Mouse (Mus musculus): ENCODE measurements around the gene Atp2b1. TPM values are rescaled to one million over a fixed set of nuclear protein-coding genes. Genes with fewer than 3 reads are reported as not detected.
A peak's percentile ranks its signal among the peaks of the same experiment; 100 is the strongest.

The Atp2b1 gene
- total and polyA plus RNA-seq, 2 experiments from 2014 or later: 203 to 319 TPM

GRCm38 (mm10) chr10:98916011-98916780 lies 2.0 kb downstream of the Atp2b1 start:
- Histone ChIP-seq H3K4me2 (ENCODE audit: low read depth) (peak overlapping the region; percentile 84), H3K27ac (ENCODE audit: low read depth, low read length) (peak overlapping the region; percentile 99), H3K4me3 (ENCODE audit: low read depth, low read length) (peak overlapping the region; percentile 93), H3K27me3 (ENCODE audit: insufficient read depth, low read length) (no peaks in the 10 kb centered on the region), H3K9me3 (ENCODE audit: low read length) (no peaks in the 10 kb centered on the region), H3K4me1 (ENCODE audit: insufficient read depth) (peaks cover 10% of the 10 kb centered on the region), H3K36me3 (ENCODE audit: insufficient read depth) (no peaks in the 10 kb centered on the region), H3K9ac (peak overlapping the region; percentile 97)
- no peak for ATAC-seq
- DNase-seq: peak; percentile 34
- TF ChIP-seq CTCF (IDR thresholded peaks at IDR 0.05; ENCODE audit: low read depth): peak; percentile 16; the same call in 1 of the 2 replicates
- WGBS: 7% methylated on average over 22 of the region's 22 CpGs

- no peak for DNase-seq
- H3K27ac ChIP-seq (ENCODE audit: low read depth, low read length): no peak overlapping the region
- peak overlapping the region; percentile 97 for H3K9ac ChIP-seq
- no peaks in the 10 kb centered on the region for H3K9me3 ChIP-seq (ENCODE audit: low read length)
- peak overlapping the region; percentile 93 for H3K4me3 ChIP-seq (ENCODE audit: low read depth, low read length)
- H3K36me3 ChIP-seq (ENCODE audit: insufficient read depth): no peaks in the 10 kb centered on the region
- no peak for ATAC-seq
- TF ChIP-seq CTCF (IDR thresholded peaks at IDR 0.05; ENCODE audit: low read depth): no peak
- H3K4me2 ChIP-seq (ENCODE audit: low read depth): peak overlapping the region; percentile 84
- H3K27me3 ChIP-seq (ENCODE audit: insufficient read depth, low read length): no peaks in the 10 kb centered on the region
- WGBS: 69% methylated on average over 10 of the region's 10 CpGs
- peaks cover 10% of the 10 kb centered on the region for H3K4me1 ChIP-seq (ENCODE audit: insufficient read depth)
Measured at GRCm38 (mm10) chr10:98916781-98917340, 2.7 kb downstream of the Atp2b1 start.

DNA sequence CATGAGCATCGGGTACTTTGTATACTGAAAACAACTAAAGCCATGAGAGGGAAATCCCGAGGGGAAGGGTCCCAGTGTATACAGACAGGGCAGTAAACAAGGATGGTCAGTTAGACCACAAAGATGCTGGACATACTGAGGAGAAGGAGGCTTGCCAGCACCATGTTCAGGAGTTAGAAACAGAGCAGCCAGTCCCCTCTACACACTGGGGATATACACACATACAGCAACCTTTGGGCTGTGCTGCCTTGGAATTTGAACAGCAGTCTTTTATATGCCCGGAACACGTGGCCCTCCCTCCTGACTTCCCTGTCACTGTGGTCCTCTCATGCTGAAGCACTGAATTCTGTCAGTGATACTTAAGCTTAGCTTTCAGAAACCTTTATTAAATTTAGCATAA lies 10.9 kb downstream of the Atp2b1 start:
- Histone ChIP-seq H3K9me3 (ENCODE audit: low read length) (no peaks in the 10 kb centered on the region), H3K27ac (ENCODE audit: low read depth, low read length) (no peak overlapping the region), H3K27me3 (ENCODE audit: insufficient read depth, low read length) (no peaks in the 10 kb centered on the region), H3K4me3 (ENCODE audit: low read depth, low read length) (no peak overlapping the region), H3K36me3 (ENCODE audit: insufficient read depth) (no peaks in the 10 kb centered on the region), H3K4me2 (ENCODE audit: low read depth) (no peak overlapping the region), H3K4me1 (ENCODE audit: insufficient read depth) (no peaks in the 10 kb centered on the region), H3K9ac (no peak overlapping the region)
- DNase-seq (no peak), ATAC-seq (no peak)
- TF ChIP-seq CTCF (IDR thresholded peaks at IDR 0.05; ENCODE audit: low read depth): no peak
- 82% methylated on average over 4 of the region's 4 CpGs for WGBS

GRCm38 (mm10) chr10:98926991-98927390 lies 12.8 kb downstream of the Atp2b1 start:
- no peak overlapping the region for H3K27ac ChIP-seq (ENCODE audit: low read depth, low read length)
- H3K9me3 ChIP-seq (ENCODE audit: low read length): no peaks in the 10 kb centered on the region
- no peak for TF ChIP-seq CTCF (IDR thresholded peaks at IDR 0.05; ENCODE audit: low read depth)
- no peak overlapping the region for H3K9ac ChIP-seq
- H3K4me3 ChIP-seq (ENCODE audit: low read depth, low read length): no peak overlapping the region
- H3K4me2 ChIP-seq (ENCODE audit: low read depth): no peak overlapping the region
- no peak for DNase-seq
- 0 out of 2 replicates have a peak, but pooled peaks cover 3% of the 10 kb centered on the region for H3K4me1 ChIP-seq (ENCODE audit: insufficient read depth)
- no peaks in the 10 kb centered on the region for H3K27me3 ChIP-seq (ENCODE audit: insufficient read depth, low read length)
- no peaks in the 10 kb centered on the region for H3K36me3 ChIP-seq (ENCODE audit: insufficient read depth)
- no peak for ATAC-seq

- H3K27me3 ChIP-seq (ENCODE audit: insufficient read depth, low read length): no peaks in the 10 kb centered on the region
Measured at GRCm38 (mm10) chr10:98929444-98929843, 15.2 kb downstream of the Atp2b1 start.

GRCm38 (mm10) chr10:98930143-98930542 lies 15.9 kb downstream of the Atp2b1 start:
- H3K4me1 ChIP-seq (ENCODE audit: insufficient read depth): 0 out of 2 replicates have a peak, but pooled peaks cover 8% of the 10 kb centered on the region
- H3K4me3 ChIP-seq (ENCODE audit: low read depth, low read length): no peak overlapping the region
- 47% methylated on average over 11 of the region's 11 CpGs for WGBS
- no peaks in the 10 kb centered on the region for H3K9me3 ChIP-seq (ENCODE audit: low read length)
- TF ChIP-seq CTCF (IDR thresholded peaks at IDR 0.05; ENCODE audit: low read depth): no peak
- H3K9ac ChIP-seq: no peak overlapping the region
- no peak overlapping the region for H3K4me2 ChIP-seq (ENCODE audit: low read depth)
- H3K27me3 ChIP-seq (ENCODE audit: insufficient read depth, low read length): no peaks in the 10 kb centered on the region
- H3K36me3 ChIP-seq (ENCODE audit: insufficient read depth): no peaks in the 10 kb centered on the region
- DNase-seq (no peak), ATAC-seq (peak; percentile 34; the same call in 1 of the 2 replicates)
- H3K27ac ChIP-seq (ENCODE audit: low read depth, low read length): no peak overlapping the region

More at GRCm38 (mm10) chr10:98929444-98929843, 15.2 kb downstream of the Atp2b1 start:
- no peaks in the 10 kb centered on the region for H3K9me3 ChIP-seq (ENCODE audit: low read length)
- H3K4me3 ChIP-seq (ENCODE audit: low read depth, low read length): no peak overlapping the region
- H3K4me2 ChIP-seq (ENCODE audit: low read depth): no peak overlapping the region
- ATAC-seq: no peak
- H3K4me1 ChIP-seq (ENCODE audit: insufficient read depth): 0 out of 2 replicates have a peak, but pooled peaks cover 8% of the 10 kb centered on the region
- no peak for DNase-seq
- no peak overlapping the region for H3K9ac ChIP-seq
- no peak overlapping the region for H3K27ac ChIP-seq (ENCODE audit: low read depth, low read length)
- 67% methylated on average over 7 of the region's 7 CpGs for WGBS
- no peak for TF ChIP-seq CTCF (IDR thresholded peaks at IDR 0.05; ENCODE audit: low read depth)
- no peaks in the 10 kb centered on the region for H3K36me3 ChIP-seq (ENCODE audit: insufficient read depth)

- no peak overlapping the region for H3K4me3 ChIP-seq (ENCODE audit: low read depth, low read length)
- no peak for DNase-seq
- peaks cover 4% of the 10 kb centered on the region; the same call in 1 of the 2 replicates for H3K4me1 ChIP-seq (ENCODE audit: insufficient read depth)
- no peak overlapping the region for H3K9ac ChIP-seq
- WGBS: 95% methylated on average over 4 of the region's 4 CpGs
- H3K27ac ChIP-seq (ENCODE audit: low read depth, low read length): no peak overlapping the region
- ATAC-seq: no peak
- no peaks in the 10 kb centered on the region for H3K9me3 ChIP-seq (ENCODE audit: low read length)
- H3K4me2 ChIP-seq (ENCODE audit: low read depth): no peak overlapping the region
- no peaks in the 10 kb centered on the region for H3K36me3 ChIP-seq (ENCODE audit: insufficient read depth)
- no peaks in the 10 kb centered on the region for H3K27me3 ChIP-seq (ENCODE audit: insufficient read depth, low read length)
- TF ChIP-seq CTCF (IDR thresholded peaks at IDR 0.05; ENCODE audit: low read depth): no peak
Measured at GRCm38 (mm10) chr10:98940137-98940536, 25.9 kb downstream of the Atp2b1 start.

Data from forebrain, postnatal 0 days (tissue).